Mouse (Mus musculus): Measurements from ENCODE around the gene Map1s. TPM values are rescaled to one million over a fixed set of nuclear protein-coding genes. Genes with fewer than 3 reads are reported as not detected.
A peak's percentile ranks its signal among the peaks of the same experiment; 100 is the strongest.

The Map1s gene
- polyA plus RNA-seq, 1 experiment from 2014 or later = 60.1 TPM

DNA sequence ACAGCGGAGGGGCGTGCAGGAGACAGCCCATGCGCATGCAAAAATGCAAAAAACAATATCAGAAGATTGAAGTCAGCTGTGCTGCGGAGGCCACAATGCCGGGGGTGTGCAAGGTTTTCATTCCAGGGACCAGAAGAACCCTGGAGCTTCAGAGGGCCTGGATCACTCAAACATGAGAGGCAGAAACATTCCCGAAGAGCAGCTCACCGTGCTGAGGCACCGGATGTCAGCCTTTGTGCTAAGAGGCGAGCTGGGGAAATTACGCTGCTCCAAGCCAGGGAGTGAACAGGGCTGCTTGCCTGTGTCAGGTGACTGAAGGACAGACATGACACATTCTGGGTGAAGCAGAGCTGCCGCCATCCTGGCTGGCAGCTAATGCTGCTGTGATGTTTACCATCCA, 25.2 kb upstream of the Map1s start:
- no peak for ATAC-seq (replicated peaks)
- no peak overlapping the region for H3K27ac ChIP-seq (replicated peaks)
- H3K4me2 ChIP-seq (replicated peaks) = no peak overlapping the region
- no peaks in the 10 kb centered on the region for H3K27me3 ChIP-seq
- H3K36me3 ChIP-seq = no peaks in the 10 kb centered on the region
- H3K4me3 ChIP-seq = no peak overlapping the region
- H3K4me1 ChIP-seq = no peaks in the 10 kb centered on the region
- WGBS = 38% methylated on average over 11 of the region's 11 CpGs
- no peak overlapping the region for H3K9ac ChIP-seq (replicated peaks)
- no peaks in the 10 kb centered on the region for H3K9me3 ChIP-seq

DNA sequence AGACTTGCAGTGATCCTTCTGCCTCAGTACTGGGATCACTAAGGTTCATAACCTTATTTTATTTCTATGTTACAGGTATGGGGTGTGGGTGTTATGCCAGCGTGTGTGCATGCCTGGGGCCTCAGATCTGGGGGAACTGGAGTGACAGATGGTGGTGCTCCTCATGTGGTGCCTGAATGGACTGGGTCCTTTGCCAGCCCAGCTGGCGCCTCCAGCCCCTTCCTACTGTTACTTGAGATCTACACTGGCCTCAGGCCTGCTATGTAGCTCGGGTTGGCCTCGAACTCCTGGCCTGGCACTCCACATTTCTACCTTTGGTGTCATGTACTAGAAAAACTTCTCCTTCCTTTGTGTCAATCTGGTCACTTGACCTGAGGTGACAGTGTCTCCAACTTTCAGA, 21.5 kb upstream of the Map1s start:
- Histone ChIP-seq H3K27me3 (no peaks in the 10 kb centered on the region), H3K9me3 (no peaks in the 10 kb centered on the region), H3K4me2 (replicated peaks) (no peak overlapping the region), H3K27ac (replicated peaks) (no peak overlapping the region), H3K36me3 (no peaks in the 10 kb centered on the region), H3K4me1 (0 out of 2 replicates have a peak, but pooled peaks cover 3% of the 10 kb centered on the region), H3K4me3 (no peak overlapping the region), H3K9ac (replicated peaks) (no peak overlapping the region)
- no peak for ATAC-seq (replicated peaks)
- WGBS = 81% methylated on average over 4 of the region's 4 CpGs

DNA sequence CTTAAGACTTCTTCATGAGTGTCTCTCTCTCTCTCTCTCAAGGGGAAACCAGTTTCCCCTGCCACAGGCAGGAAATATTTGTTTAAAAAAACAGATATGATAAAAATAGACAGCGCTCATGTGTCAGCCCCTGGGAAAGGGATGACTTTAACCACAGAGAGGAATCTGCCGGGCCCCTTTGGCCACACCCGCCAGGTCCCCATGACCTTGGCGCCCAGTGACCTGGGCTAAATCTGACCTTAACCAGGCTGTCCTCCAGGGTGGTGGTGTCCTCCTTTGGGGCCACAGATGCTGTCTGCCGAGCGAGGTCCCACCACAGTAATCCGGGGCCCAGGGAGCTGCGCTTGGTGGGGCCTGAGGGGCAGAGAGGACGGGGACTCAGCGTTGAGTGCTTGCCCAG, 21.0 kb upstream of the Map1s start:
- Histone ChIP-seq H3K4me2 (replicated peaks) (no peak overlapping the region), H3K9me3 (no peaks in the 10 kb centered on the region), H3K27ac (replicated peaks) (no peak overlapping the region), H3K4me1 (0 out of 2 replicates have a peak, but pooled peaks cover 3% of the 10 kb centered on the region), H3K4me3 (no peak overlapping the region), H3K27me3 (no peaks in the 10 kb centered on the region), H3K9ac (replicated peaks) (no peak overlapping the region), H3K36me3 (no peaks in the 10 kb centered on the region)
- WGBS = 94% methylated on average over 10 of the region's 10 CpGs
- no peak for ATAC-seq (replicated peaks)

DNA sequence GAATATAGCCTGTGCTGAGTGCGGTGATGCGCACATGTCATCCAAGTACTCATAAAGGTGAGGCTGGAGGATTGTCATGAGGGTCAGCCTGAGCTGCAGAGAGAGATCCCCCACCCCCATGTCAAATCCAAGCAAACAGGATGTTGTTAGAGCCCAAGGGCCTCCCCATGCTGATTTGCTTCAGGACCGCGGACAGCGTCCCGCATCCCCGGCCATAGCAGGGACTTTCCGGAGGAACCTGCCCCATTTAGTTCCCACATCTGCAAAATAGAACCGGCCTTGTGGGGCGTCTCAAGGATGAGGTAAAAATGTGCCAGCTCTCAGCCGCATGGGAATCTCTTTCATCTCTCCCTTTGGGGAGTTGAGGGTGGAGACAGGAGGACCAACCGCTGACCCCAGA, 20.1 kb upstream of the Map1s start:
- Histone ChIP-seq H3K4me3 (no peak overlapping the region), H3K36me3 (no peaks in the 10 kb centered on the region), H3K27ac (replicated peaks) (no peak overlapping the region), H3K9me3 (no peaks in the 10 kb centered on the region), H3K27me3 (peaks cover 1% of the 10 kb centered on the region), H3K9ac (replicated peaks) (no peak overlapping the region), H3K4me2 (replicated peaks) (no peak overlapping the region), H3K4me1 (0 out of 2 replicates have a peak, but pooled peaks cover 3% of the 10 kb centered on the region)
- WGBS = 22% methylated on average over 12 of the region's 12 CpGs
- ATAC-seq (replicated peaks) = no peak

DNA sequence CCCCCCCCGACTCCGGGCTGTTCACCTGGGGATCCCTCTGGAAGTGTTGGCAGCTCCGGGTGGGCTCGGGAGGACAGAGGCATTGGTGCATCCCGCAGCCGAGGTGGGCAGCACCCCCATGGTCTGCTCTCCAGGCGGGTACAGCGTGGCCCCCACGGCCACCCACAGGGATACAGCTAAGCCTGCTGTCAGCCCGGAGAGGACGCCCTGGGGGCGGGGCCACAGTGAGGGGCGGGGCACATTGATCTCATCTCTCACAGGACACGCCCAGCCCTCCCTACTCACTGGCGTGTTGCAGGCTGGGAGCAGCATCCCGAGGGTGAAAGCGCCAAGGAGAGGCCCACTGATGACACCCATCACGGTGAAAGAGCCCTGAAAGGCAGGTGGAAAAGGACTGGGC, 18.1 kb upstream of the Map1s start:
- Histone ChIP-seq H3K9me3 (no peaks in the 10 kb centered on the region), H3K27me3 (peaks cover 22% of the 10 kb centered on the region)
- no peak for ATAC-seq (replicated peaks)

DNA sequence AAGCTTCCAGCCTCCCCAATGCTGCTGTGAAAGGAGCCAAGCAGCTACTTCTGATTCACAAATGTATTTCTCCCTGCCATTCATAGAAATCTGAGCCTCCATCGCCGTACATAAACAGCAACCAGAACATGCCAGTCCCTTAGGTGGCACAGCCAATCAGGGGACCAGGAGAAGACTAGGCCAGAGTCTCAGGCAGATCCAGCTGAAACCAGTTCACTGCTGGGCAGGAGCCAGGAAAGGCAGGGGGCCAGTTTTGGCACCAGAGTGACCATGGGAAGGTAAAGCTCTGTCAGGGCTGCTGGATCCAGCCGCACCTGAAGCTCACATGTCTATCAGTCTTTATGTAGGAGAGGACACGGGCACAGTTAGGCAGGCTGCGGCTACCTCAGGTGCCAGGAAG, 15.1 kb upstream of the Map1s start:
- Histone ChIP-seq H3K27ac (replicated peaks) (no peak overlapping the region), H3K27me3 (peaks cover 41% of the 10 kb centered on the region), H3K9me3 (no peaks in the 10 kb centered on the region), H3K36me3 (peaks cover 27% of the 10 kb centered on the region), H3K4me3 (no peak overlapping the region), H3K9ac (replicated peaks) (no peak overlapping the region), H3K4me2 (replicated peaks) (no peak overlapping the region), H3K4me1 (peaks cover 14% of the 10 kb centered on the region)
- 89% methylated on average over 5 of the region's 5 CpGs for WGBS
- ATAC-seq (replicated peaks) = no peak

More for the DNA sequence above, 18.1 kb upstream of the Map1s start:
- WGBS = 4% methylated on average over 16 of the region's 18 CpGs
- peaks cover 12% of the 10 kb centered on the region for H3K4me1 ChIP-seq
- peak overlapping the region; percentile 32 for H3K4me2 ChIP-seq (replicated peaks)
- H3K27ac ChIP-seq (replicated peaks) = no peak overlapping the region
- H3K4me3 ChIP-seq = peak overlapping the region; percentile 7; the same call in 1 of the 2 replicates
- H3K36me3 ChIP-seq = no peaks in the 10 kb centered on the region
- no peak overlapping the region for H3K9ac ChIP-seq (replicated peaks)

DNA sequence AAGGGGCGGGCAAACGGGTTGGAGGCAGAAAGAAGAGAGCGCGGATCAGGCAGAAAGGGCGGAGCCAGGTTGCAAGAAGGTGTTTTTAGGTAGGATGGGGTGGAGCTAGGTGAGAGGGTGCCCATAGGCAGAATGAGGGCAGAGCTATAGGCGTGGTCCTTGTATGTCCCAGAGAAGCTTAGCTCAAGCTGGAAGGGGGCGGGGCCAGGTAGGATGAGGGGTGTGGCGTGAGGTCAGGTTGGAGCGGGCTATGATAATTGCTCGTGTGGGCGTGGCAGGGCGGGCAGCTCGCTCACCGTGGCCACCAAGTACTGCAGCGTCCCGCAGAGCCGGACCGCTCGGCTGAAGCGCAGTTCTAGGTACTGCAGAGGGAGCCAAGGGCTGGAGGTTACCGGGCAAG, 14.4 kb upstream of the Map1s start:
- Histone ChIP-seq H3K36me3 (peaks cover 30% of the 10 kb centered on the region), H3K27me3 (peaks cover 41% of the 10 kb centered on the region), H3K4me3 (no peak overlapping the region), H3K9ac (replicated peaks) (no peak overlapping the region), H3K27ac (replicated peaks) (no peak overlapping the region), H3K4me1 (peaks cover 21% of the 10 kb centered on the region), H3K4me2 (replicated peaks) (no peak overlapping the region), H3K9me3 (no peaks in the 10 kb centered on the region)
- no peak for ATAC-seq (replicated peaks)
- WGBS = 13% methylated on average over 21 of the region's 21 CpGs

DNA sequence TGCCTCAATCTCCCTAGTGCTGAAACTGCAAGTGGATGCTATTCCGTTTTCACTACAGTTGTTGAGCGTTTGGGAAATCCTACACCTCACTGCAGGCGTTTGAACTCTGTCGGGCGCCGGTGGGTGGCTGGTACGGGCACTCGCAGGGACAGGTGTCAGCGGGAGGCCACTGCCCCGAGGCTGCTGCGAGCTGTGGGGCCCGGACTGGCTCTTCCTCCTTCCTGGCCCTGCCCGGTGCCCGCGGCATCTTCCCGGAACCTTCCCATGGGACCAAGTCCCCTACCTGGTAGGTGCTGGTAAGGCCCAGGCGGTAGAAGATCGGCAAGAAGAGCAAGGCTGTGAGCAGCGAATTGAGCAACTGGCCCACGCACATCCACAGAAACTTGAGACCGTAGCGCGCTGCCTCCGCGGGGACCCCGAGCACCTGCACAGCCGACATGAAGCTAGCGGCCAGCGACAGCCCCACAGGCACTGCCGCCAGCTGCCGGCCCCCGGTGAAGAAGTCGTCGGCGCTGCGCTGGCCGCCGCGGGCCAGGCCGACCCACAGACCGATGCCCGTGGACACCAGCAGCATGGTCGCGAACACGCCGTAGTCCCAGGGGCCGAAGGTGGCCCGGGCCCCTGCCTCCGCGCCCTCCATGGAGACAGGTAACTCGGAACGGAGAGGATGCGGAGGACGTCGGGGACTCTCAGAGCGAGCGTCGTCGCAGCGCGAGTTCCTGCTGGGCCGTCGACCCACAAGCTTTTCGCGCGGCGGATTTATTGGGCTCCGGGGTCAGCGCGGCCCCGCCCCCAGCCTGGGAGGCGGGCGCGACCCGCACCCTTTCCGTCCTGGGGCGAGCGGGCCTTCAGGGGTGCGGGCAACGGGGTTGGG, 13.5 kb upstream of the Map1s start, which contains the start of gene Slc5a5:
TSS of gene Slc5a5 (minus strand) at position 736 of the 874 bp plus-strand sequence.
- H3K4me1 ChIP-seq = peaks cover 23% of the 10 kb centered on the region
- H3K27me3 ChIP-seq = peaks cover 41% of the 10 kb centered on the region
- no peak within 1 kb of the TSS for H3K9ac ChIP-seq (replicated peaks)
- ATAC-seq (replicated peaks) = no peak
- H3K36me3 ChIP-seq = peaks cover 30% of the 10 kb centered on the region
- peak within 1 kb of the TSS; percentile 12; the same call in 1 of the 2 replicates for H3K4me2 ChIP-seq (replicated peaks)
- no peaks in the 10 kb centered on the region for H3K9me3 ChIP-seq
- H3K4me3 ChIP-seq = peak within 1 kb of the TSS; percentile 10
- no peak within 1 kb of the TSS for H3K27ac ChIP-seq (replicated peaks)
- 4% methylated on average over 80 of the region's 80 CpGs for WGBS

DNA sequence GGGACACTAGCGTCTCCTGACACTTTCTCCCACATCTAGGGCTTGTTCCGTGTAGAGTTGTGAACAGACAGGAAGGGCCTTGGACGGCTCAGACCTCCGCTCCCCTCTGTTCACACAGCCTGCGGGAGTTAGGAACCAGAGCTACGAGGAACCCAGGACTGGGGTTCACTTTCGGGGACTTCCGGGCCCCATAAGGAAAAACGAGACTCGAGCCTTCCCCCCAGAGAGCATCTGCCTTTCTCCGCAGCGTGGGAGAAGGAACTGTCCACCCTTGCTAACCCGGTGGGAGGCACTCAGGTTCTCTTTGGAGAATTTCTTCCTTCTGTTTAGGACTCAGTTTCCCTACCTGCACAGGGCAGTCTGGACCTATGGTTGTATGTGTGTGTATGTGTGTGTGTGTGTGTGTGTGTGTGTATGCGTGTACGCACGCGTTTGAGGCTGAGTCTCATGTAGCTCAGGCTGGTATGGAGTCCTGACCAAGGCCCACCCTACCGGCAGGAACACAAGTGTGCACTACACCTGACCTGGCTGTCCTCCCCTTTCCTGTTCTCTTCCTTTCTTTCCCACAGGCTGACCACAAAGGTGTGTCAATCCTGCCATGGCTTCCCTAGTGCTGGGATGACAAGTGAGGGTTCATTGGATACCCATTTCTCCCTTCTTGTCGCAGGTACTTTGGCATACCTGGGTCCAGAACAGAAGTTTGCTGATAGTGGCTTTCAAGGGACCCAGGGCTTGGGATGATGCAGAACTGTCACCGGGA, 12.7 kb upstream of the Map1s start:
- peak overlapping the region; percentile 12; the same call in 1 of the 2 replicates for H3K4me2 ChIP-seq (replicated peaks)
- no peak for ATAC-seq (replicated peaks)
- peaks cover 20% of the 10 kb centered on the region for H3K4me1 ChIP-seq
- H3K27ac ChIP-seq (replicated peaks) = no peak overlapping the region
- H3K9ac ChIP-seq (replicated peaks) = no peak overlapping the region
- H3K9me3 ChIP-seq = no peaks in the 10 kb centered on the region
- peaks cover 41% of the 10 kb centered on the region for H3K27me3 ChIP-seq
- H3K4me3 ChIP-seq = peak overlapping the region; percentile 10
- peaks cover 30% of the 10 kb centered on the region for H3K36me3 ChIP-seq
- whole genome bisulfite sequencing = 31% methylated on average over 20 of the region's 20 CpGs

DNA sequence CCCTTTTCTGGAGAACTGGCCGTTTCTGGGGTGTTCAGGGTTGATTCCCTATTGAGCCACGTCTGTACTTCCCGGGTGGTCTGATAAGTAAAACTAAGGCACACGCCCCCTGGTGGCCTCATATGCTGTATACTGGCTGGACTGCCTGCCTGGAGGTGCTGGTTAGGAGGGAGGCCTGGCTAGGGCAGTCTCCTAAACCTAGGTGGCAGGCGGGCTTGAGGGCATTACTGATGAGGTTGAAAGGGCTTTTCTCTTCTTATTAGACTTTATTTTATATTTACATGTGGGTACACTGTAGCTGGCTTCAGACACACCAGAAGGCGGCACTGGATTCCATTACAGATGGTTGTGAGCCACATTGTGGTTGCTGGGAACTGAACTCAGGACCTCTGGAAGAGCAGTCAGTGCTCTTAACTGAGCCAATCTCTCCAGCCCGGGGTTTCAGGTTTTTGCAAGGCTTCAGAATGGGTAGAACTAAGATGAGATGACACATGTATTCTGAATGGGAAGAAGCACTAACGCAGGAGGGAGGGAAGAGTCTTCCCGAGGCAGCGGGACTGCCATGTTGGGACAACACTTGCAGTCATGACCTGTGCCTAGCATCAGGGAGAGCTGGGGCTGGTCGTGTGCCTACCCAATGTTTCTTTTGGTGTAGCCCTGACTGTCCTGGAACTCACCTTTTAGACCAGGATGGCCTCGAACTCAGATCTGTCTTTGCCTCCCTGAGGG, 11.9 kb upstream of the Map1s start:
- Histone ChIP-seq H3K27ac (replicated peaks) (no peak overlapping the region), H3K4me1 (peaks cover 27% of the 10 kb centered on the region), H3K9ac (replicated peaks) (no peak overlapping the region), H3K36me3 (peaks cover 30% of the 10 kb centered on the region), H3K4me3 (no peak overlapping the region), H3K9me3 (no peaks in the 10 kb centered on the region), H3K4me2 (replicated peaks) (no peak overlapping the region), H3K27me3 (peaks cover 41% of the 10 kb centered on the region)
- no peak for ATAC-seq (replicated peaks)
- WGBS = 29% methylated on average over 12 of the region's 12 CpGs

DNA sequence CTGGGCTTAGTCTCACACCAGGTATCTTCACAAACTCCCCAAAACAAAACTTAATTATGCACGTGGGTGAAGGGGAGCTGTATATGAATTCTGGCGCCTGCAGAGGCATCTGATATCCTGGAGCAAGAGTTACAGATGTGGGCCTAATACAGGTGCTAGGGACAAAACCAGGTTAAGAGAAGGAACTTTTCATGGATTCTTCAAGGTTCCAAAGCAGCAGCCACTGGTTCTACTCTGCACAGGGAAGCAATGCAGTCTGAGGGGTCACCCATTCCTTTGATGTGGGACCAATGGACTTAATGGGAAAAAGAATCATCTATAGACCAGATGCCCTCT, 11.4 kb upstream of the Map1s start:
- Histone ChIP-seq H3K27ac (replicated peaks) (no peak overlapping the region), H3K9ac (replicated peaks) (no peak overlapping the region), H3K36me3 (peaks cover 30% of the 10 kb centered on the region), H3K9me3 (no peaks in the 10 kb centered on the region), H3K4me2 (replicated peaks) (no peak overlapping the region), H3K27me3 (peaks cover 41% of the 10 kb centered on the region), H3K4me1 (peaks cover 27% of the 10 kb centered on the region), H3K4me3 (no peak overlapping the region)
- ATAC-seq (replicated peaks) = no peak
- 67% methylated on average over 2 of the region's 2 CpGs for WGBS
